Mouse (Mus musculus) gastrocnemius, postnatal 14 days (tissue): ENCODE measurements around the gene Cdh4. TPM values are rescaled to one million over a fixed set of nuclear protein-coding genes. Genes with fewer than 3 reads are reported as not detected.

Experiments
- DNase-seq: peaks from one replicate; pipeline ENCODE4 v3.0.0; 2021; ENCODE audit warnings: mixed read lengths
- intact Hi-C: fragments of 180-260 bp; cut with DNase I; formaldehyde crosslinking; loops from one replicate; pipeline ENCODE4 v1.15.1; 2025; ENCODE audit warnings: low total_unique reads
- total RNA-seq, 2 experiments: library from RNA; stranded (reverse); gene quantifications; 2 replicates each; pipeline ENCODE4 v1.2.3; 2021

Cdh4 gene
- total RNA-seq, 2 experiments from 2014 or later, result 3.7 to 4.6 TPM

DNA sequence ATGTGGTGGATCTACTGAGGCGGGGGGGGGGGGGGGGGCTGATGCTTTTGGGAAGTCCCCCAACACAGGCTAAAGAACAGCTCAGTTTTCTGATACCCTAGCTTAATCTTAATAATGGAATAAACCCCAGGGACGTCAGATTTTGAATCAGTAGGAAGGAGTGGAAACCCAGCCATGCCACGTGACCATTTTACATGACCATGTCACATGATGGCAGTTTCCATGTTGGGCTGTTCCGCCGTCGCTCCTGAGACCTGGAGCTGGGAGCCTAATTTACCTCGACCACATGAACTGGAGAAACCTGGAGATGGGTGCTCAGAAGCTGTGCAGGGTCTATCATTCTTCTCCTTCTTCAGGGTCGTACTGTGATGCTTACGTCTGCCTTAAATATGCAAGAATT is 207.9 kb downstream of the Cdh4 start:
- no peak for DNase-seq
- intact Hi-C loops, result no loop called here

DNA sequence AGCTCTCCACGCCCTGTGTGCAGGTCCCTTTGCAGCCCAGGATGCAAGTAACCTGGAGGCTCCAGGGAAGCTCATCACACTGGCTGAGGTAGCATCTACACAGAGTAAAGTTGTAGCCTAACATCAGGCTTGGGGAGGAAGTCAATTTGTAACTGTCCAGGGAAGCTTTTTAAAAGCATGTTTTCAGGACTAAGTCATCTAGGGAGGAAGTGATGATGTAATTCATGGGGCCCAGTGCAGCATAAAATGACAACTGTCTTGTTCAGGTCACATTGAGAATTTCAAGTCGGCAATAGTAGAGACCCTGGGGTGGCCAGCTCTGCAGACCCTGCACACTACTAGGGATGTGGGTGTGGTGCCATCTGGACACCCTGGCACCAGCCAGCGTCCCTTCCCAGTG is 213.3 kb downstream of the Cdh4 start:
- no peak for DNase-seq
- intact Hi-C loops, result no loop called here

DNA sequence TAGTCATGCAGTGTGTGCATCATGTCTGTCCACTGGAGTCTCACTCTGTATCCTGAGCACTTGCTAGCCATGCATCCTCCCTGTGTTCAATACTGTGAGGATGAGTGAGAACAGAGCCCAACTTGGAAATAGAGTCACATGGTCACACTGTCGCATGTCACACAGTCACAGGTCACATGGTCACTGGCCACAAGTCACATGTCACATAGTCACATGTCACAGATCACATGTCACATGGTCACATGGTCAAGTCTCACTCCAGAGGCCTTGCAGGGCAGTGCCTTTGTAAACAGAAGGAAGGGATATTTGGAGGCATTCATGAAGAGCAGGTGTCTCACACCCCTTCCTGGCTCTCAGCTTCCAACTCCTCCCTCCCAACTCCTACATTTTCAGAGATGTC is 217.0 kb downstream of the Cdh4 start:
- no peak for DNase-seq
- intact Hi-C loops, result no loop called here

DNA sequence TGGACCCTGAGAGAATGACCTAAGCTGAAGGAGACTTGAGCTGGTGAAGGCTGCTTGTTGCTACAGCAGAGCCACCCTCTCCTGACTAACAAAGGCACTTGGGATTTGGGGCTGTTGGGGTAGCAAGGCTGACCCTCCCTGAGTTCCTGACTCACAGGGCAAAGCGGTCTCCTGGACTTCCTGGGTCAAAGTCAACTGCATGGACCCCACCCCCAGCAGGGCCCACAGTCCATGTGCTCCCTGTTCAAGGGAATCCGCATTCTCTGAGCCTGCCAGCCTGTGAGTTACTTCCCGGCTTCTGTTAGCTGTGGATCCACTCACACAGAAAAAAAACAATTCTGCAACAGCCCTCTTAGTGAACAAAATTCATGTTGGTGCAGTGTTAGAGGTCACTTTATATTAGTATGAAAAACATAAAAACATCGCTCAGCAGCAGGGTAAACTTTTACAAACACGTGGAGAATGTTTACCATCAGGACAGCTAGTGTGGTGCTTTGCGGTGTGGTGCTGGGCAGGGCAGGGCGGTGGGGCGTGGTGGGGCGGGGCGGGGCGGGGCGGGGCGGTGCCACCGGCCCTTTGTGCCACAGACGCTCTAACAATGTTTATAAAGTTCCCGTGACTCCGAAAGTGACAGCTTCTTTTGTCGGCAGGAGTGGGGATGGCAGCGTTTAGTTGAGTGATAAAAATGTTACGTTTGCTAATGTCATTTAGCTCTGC is 219.9 kb downstream of the Cdh4 start:
- no peak for DNase-seq
- intact Hi-C loops, result no loop called here

DNA sequence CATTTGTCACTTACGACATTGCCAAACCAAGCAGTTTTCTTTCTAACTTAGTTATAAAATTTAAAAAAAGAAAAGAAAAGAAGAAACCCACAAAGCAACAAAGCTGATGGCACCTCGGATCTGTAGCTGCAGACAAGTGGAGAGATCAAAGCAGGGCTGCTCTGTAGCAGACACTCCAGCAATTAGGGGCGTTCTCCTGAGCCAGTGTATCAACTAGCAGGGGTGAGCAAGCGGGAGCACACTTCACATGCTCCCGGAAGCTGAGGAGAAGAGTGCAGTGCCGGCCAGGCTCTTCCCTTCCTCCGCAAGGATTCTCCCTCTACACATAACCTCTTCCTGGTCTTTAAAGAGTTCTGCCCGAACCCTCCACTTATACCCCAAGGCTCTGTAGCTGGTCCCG is 220.5 kb downstream of the Cdh4 start:
- DNase-seq, result no peak
- intact Hi-C loops, result no loop called here

DNA sequence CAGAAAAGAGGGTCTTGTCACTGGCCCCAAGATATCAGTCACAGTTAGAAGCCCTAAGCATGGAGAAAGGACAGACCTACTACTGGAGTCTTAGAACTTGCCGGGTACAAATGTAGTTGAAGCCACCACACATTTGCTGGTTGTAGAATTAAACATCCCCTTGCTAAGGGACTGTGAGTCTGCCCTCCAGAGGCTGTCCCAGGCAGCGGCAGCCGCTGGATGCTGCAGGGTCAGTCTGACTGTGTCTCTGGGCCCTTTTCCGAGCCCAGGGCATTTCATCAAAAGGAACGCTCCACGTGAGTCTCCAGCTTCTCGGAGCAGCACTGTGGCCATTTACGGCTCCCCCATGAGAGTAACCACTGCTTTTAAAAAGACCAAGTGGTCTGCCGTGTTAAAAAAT is 221.4 kb downstream of the Cdh4 start:
- no peak for DNase-seq
- intact Hi-C loops, result no loop called here

DNA sequence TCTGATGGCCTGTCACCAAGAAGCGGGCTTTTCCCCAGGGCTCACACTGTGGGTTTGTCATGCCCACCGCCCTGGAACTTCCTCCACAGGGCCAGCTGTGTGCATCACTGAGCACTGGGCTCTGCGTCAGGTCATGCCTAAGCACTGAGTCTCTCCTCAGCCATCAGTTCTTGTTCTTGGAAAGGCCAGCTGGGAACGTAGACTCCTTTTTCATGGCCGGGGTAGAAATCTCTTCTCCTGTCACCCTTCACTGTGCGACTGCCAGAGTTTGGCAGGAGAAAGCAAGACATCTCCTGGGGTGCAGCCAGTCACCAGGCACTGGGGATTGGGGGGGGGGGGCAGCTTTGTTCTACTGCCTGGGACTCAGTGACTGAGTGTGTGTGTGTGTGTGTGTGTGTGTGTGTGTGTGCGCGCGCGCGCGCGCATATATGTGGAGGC is 222.0 kb downstream of the Cdh4 start:
- intact Hi-C loops, result no loop called here
- DNase-seq, result no peak

DNA sequence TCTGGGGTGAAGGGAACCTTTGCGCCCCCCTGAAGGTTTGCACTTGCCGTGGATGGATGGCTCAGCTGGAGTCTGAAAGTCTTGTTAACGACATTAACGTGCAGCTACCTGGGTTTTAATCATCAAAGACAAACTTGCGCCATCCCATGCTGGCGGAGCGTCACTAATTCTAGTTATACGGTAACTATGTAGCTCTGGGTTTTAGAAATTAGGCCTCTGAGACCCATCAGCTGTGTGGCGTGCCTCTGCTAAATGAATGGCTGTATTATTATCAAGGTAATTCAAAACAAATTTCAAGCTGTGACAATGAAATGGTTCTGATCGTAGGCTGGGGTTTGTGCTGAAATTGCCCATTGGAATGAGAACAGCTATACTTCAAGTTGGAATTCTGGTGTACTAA is 228.5 kb downstream of the Cdh4 start:
- DNase-seq, result no peak
- intact Hi-C loops, result no loop called here

DNA sequence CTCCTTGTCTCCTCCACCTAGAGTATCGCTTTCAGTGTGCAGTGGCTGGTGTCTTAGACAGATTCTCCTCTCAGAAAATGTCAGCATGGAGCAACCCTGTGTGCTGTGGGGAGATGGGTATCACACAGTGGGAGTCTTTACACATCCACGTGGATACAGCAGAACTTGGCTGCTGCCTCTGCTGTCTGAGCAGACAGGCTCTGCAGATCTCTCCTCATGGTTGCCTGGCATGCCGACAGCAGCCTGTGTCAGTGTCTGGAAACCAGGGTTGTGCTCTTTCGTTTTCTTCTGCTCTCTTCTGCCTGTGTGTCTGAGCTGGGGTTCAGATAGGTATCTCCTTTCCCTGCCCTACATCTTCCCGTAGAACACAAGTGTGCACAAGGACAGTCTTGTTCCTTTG is 237.6 kb downstream of the Cdh4 start:
- intact Hi-C loops, result loop anchor here (2.0 kb wide), 1 partner anchor 193 kb away; no protein-coding TSS in a partner anchor
- no peak for DNase-seq

DNA sequence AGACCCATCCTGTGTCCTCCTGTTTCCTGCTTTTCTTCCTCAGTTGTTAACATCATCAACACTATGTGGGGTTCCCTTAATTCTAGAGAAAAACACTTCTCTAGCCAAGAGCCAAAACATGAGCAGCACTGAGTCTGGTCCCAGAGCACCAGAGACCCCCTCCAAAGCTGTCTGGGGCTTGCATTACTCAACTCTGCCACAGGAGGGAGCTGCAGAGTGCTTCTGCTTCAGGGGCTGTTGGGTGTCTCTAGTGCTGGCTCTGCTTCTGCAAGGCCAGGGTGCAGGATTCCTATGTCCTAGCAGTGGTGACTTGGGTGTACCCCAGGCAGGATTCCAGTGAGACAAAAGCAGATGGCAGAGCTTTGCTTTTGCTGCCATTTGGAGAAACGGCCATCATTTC is 239.2 kb downstream of the Cdh4 start:
- DNase-seq, result no peak
- intact Hi-C loops, result loop anchor here (2.0 kb wide), 1 partner anchor 191 kb away; no protein-coding TSS in a partner anchor

DNA sequence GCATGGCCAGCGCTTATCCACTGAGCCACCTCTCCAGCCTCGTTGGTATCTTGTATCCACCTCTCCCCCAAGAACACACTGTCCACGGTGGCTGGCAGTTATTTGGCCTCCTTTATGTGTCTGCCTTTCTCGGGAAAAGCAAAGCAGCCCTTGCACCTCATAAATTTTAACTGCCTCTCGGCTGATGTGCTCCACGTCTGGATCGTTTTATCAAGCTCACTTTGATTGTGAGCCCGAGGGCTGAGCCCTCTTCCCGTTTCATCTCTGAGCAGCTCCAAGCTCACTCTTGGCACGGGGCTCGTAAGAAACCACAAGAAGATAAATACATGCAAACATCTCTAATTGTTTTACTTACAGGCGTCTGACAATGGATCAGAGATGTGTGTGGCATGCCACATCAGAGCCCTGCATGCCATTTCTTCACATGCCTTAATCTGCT is 245.0 kb downstream of the Cdh4 start:
- intact Hi-C loops, result no loop called here
- DNase-seq, result no peak

DNA sequence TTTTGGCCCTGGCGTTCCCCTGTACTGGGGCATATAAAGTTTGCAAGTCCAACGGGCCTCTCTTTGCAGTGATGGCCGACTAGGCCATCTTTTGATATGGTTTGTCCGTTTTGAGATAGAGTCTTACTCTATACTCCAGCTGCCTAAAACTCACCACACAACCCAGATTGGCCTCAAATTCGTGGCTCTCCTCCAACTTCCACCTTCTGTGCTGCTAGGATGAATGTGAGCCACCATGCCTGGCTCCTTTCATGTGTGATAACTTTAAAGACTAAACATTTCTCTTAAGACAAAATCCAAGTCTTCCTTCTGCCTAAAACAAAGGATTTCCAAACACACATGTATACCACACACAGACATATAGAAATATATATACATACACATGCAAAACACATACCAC is 246.7 kb downstream of the Cdh4 start:
- intact Hi-C loops, result no loop called here
- DNase-seq, result no peak

DNA sequence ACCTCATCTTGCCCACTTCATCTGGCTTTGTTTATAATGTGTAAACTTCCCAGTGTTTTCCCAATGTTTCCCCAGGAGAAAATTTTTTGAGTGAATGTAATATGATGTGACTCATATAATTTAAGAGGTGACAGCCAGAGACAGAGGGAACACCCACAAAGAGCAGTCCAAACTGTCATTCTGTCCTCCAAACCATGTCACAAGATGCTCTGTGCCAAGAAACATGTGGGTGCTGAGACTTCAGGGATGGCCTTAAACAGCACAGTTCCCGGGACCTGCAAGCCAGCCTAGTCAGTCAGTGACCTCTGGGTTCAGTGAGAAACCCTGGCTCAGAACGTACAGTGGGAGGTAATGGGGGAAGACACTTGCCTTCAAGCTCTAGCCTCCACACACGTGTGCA is 247.5 kb downstream of the Cdh4 start:
- DNase-seq, result no peak
- intact Hi-C loops, result no loop called here

DNA sequence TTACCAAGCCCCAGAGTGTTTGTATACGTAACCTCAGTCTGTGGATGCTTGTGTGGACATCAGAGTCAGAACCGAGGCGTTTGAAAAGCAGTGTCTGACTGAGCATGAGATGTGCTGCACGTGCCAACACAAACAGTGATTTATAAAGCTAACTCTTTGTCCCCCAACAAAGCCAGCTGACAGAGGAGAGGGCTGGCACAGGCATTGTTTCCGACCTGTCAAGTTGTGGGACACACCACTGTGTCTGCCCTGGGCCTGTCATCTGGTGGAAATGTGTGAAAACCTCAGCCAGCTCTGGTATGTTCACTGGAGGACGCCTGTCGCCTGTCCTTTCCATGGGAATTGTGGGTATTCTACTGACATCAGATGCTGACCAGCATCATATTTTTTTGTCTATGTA is 248.3 kb downstream of the Cdh4 start:
- intact Hi-C loops, result no loop called here
- no peak for DNase-seq

DNA sequence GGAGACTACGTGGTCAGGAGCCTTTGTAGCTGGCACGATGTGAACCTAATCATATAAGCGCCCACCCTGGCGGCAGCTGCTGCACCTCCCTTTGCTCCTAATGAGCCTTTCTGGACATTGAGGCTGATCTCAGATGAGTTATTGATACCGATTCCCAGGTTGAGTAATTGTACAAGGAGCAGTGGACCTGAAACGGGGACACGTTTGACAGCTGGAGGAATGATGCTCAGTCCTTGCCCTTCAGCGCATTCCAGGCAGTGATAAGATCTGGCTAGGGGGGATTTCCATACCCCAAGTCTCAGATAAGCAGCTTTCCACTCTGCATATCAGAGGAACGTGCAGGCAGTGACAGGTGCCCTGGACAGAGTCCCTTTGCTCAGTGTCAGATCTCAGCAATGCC is 252.7 kb downstream of the Cdh4 start:
- DNase-seq, result no peak
- intact Hi-C loops, result no loop called here

DNA sequence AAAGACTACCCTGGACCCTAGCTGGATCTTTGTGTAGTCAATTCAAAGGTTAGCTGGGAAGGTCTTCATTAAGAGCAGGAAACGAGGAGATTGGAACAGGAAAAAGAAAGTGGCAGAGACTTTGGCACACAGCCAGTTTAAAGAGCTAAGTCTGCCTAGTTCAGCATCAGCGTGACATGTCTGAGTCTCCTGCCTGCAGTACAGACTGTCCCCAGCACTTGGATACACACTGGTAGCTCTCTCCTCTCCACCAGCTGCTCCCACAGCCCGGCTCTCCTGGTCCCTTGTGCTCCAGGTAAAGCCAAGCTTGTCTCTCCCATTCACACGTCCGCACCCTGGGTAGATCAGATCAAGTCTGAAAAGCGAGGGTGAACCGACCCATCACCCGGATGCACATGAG is 255.4 kb downstream of the Cdh4 start:
- no peak for DNase-seq
- intact Hi-C loops, result no loop called here

DNA sequence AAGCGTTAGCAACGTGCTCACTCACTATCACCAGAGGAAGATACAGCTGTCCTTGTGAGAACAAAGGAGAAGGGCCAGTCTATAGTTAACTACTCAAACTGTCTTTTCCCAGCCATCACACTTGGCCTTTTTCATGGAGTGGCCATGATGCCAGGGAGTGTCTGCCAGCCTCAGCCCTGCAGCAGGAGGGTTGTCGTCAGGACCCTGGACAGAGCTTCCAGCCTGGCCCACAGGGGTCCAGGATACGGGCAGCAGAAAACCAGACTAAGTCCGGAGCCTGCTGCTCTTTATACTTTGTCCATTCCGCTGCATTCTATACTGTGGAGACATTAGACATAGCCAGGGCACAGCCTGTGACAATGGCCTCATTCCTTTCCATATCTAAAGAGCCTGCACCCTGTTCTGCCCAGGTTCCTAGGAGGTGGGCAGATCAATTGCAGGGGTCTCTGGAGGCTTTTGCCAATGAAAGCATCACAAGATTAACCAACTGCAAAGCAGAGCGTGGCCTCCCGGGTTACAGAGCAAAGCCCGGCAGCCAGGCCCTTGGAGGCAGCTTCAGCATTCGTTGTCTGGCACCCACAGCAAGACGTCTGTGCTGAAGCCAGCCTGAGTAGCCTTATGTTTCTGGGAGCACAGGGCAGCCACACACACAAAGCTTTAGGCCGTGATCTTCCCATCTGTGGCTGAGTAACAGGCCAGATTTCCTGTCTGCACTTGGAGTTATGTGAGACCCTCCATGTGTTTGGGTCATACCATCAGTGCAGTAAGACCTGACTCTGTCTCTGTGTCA is 256.2 kb downstream of the Cdh4 start:
- intact Hi-C loops, result no loop called here
- DNase-seq, result no peak

DNA sequence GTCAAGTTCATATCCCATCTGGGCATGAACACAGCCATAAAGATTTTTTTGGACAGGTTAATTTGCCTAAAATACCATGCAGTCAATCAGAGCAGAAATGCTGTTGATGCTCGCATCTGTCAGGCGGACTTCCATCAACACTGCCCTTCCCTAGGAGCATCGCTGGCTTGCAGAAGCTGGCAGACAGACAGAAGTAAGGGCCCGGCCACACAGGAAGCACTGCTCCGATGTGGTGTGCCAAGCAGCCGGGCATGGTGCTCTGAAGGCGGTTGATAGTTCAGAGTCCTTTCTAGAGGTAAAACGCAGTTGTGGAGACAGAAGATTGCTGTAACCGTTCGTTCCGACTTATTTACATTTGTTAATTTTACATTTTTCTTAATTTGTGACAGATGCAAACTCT is 262.8 kb downstream of the Cdh4 start:
- DNase-seq, result no peak
- intact Hi-C loops, result no loop called here

DNA sequence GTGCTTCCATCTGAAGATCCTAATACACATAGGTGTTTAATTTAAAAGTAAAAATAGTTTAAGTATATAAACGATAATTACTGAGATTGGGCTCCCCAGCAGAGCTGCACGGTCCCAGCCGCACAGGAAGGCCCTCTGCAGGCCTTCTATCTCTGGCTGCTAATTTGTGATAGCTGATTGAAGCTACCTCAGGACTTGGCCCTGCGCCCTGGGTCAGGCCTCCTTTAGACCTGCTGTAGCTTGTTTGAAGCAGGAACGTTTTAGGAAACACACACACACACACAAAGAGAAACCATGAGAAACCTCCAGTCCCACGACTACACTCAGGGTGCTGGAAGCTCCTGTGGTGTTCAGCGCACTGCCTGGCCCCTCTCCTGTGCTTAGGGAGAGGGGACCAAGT is 263.2 kb downstream of the Cdh4 start:
- intact Hi-C loops, result no loop called here
- no peak for DNase-seq

DNA sequence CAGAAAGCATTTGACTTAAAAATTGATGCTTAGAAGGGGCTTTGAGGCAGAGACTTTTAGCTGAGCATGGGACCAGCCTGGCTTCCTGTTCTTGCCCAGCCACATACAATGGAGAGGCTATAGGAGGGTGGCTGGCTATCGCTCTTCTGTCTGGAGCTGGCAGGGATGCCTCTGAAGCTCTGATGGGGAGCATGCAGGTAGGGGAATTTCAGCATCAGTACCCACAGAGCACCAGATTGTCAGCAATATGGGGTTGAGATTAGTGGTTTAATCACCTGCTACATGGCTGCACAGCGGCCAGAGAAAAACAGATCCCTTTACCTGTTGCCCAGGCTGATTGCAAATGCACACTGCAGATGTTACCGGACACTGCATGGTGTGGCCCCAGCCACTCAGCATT is 264.4 kb downstream of the Cdh4 start:
- no peak for DNase-seq
- intact Hi-C loops, result no loop called here

DNA sequence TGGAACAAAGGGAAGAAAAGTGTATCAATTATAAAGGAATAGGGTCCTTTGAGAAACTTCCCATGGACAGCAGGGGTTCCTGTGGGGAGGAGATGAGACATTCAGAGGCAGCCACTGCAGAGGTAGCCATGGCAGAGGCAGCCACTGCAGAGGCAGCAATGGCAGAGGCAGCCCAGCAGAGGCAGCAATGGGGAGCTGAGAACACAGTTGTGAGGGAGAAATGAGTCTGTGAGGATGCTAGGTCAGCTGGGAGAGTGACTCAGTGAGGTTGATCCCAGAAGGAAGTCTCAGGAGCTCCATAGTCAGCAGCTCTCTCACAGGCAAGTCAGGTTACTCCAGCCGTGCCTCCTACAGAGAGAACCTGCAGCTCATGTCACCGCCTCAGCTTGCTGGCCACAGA is 266.9 kb downstream of the Cdh4 start:
- intact Hi-C loops, result no loop called here
- DNase-seq, result no peak
